Mouse (Mus musculus): Measurements from ENCODE around the gene Srsf9. TPM values are rescaled to one million over a fixed set of nuclear protein-coding genes. Genes with fewer than 3 reads are reported as not detected.
A peak's percentile ranks its signal among the peaks of the same experiment; 100 is the strongest.

Srsf9 gene
- polyA plus RNA-seq (2016; fragmentation: Nextera tagmentation; extraction: Ambion mirVana), result 444 and 480 TPM in 2 replicates

- peaks cover 27% of the 10 kb centered on the region for H3K36me3 ChIP-seq
- H3K4me1 ChIP-seq (replicated peaks), result peaks cover 27% of the 10 kb centered on the region
- peak; percentile 91 for ATAC-seq (ENCODE audit: insufficient number of reproducible peaks, insufficient read depth, low FRiP score, low TSS enrichment, low read depth)
- peak within 1 kb of the TSS; percentile 93 for H3K9ac ChIP-seq (replicated peaks)
- peak within 1 kb of the TSS; percentile 93 for H3K27ac ChIP-seq
- peak within 1 kb of the TSS; percentile 83 for H3K4me2 ChIP-seq
- H3K27me3 ChIP-seq, result no peaks in the 10 kb centered on the region
- under 1% methylated on average over 92 of the region's 97 CpGs for WGBS
- no peaks in the 10 kb centered on the region for H3K9me3 ChIP-seq
- H3K4me3 ChIP-seq (replicated peaks), result peak within 1 kb of the TSS; percentile 79
Measured at GRCm38 (mm10) chr5:115326875-115327609, at the start of gene Srsf9. Gene Srsf9, plus strand, starts transcription at chr5:115327177.

GRCm38 (mm10) chr5:115278053-115278452 is 48.9 kb upstream of the Srsf9 start:
- H3K4me2 ChIP-seq, result no peak overlapping the region
- no peak overlapping the region for H3K4me3 ChIP-seq (replicated peaks)
- H3K9ac ChIP-seq (replicated peaks), result no peak overlapping the region
- no peak for ATAC-seq (ENCODE audit: insufficient number of reproducible peaks, insufficient read depth, low FRiP score, low TSS enrichment, low read depth)
- 77% methylated on average over 1 of the region's 1 CpGs for WGBS
- peaks cover 1% of the 10 kb centered on the region; the same call in 1 of the 2 replicates for H3K36me3 ChIP-seq
- H3K27me3 ChIP-seq, result no peaks in the 10 kb centered on the region
- H3K4me1 ChIP-seq (replicated peaks), result peaks cover 5% of the 10 kb centered on the region
- no peak overlapping the region for H3K27ac ChIP-seq
- H3K9me3 ChIP-seq, result no peaks in the 10 kb centered on the region

- ATAC-seq (ENCODE audit: insufficient number of reproducible peaks, insufficient read depth, low FRiP score, low TSS enrichment, low read depth), result no peak
- WGBS, result 60% methylated on average over 2 of the region's 2 CpGs
Measured at GRCm38 (mm10) chr5:115278785-115279184, 48.2 kb upstream of the Srsf9 start.

GRCm38 (mm10) chr5:115279226-115280049 is 47.5 kb upstream of the Srsf9 start, which contains the start of gene Coq5:
Gene Coq5, plus strand, starts transcription at chr5:115279666.
- H3K4me3 ChIP-seq (replicated peaks), result peak within 1 kb of the TSS; percentile 85
- H3K4me1 ChIP-seq (replicated peaks), result peaks cover 5% of the 10 kb centered on the region
- ATAC-seq (ENCODE audit: insufficient number of reproducible peaks, insufficient read depth, low FRiP score, low TSS enrichment, low read depth), result peak; percentile 74
- 0 out of 2 replicates have a peak within 1 kb of the TSS, but pooled peaks have one; percentile 7 for H3K27ac ChIP-seq
- peak within 1 kb of the TSS; percentile 92 for H3K4me2 ChIP-seq
- 4% methylated on average over 45 of the region's 45 CpGs for WGBS
- peak within 1 kb of the TSS; percentile 75 for H3K9ac ChIP-seq (replicated peaks)
- H3K27me3 ChIP-seq, result no peaks in the 10 kb centered on the region
- no peaks in the 10 kb centered on the region for H3K9me3 ChIP-seq
- peaks cover 15% of the 10 kb centered on the region for H3K36me3 ChIP-seq

More at GRCm38 (mm10) chr5:115278785-115279184, 48.2 kb upstream of the Srsf9 start:
- H3K4me3 ChIP-seq (replicated peaks), result no peak overlapping the region
- no peak overlapping the region for H3K4me2 ChIP-seq
- no peaks in the 10 kb centered on the region for H3K9me3 ChIP-seq
- peaks cover 9% of the 10 kb centered on the region for H3K36me3 ChIP-seq
- peaks cover 5% of the 10 kb centered on the region for H3K4me1 ChIP-seq (replicated peaks)
- H3K27ac ChIP-seq, result no peak overlapping the region
- no peaks in the 10 kb centered on the region for H3K27me3 ChIP-seq
- H3K9ac ChIP-seq (replicated peaks), result no peak overlapping the region

- WGBS, result 5% methylated on average over 17 of the region's 17 CpGs
- H3K27me3 ChIP-seq, result no peaks in the 10 kb centered on the region
Measured at GRCm38 (mm10) chr5:115280050-115280687, 46.8 kb upstream of the Srsf9 start.

GRCm38 (mm10) chr5:115284735-115285134 is 42.2 kb upstream of the Srsf9 start:
- Histone ChIP-seq H3K4me3 (replicated peaks) (no peak overlapping the region), H3K27ac (no peak overlapping the region), H3K4me2 (no peak overlapping the region), H3K4me1 (replicated peaks) (peaks cover 5% of the 10 kb centered on the region), H3K9me3 (no peaks in the 10 kb centered on the region), H3K9ac (replicated peaks) (no peak overlapping the region), H3K27me3 (no peaks in the 10 kb centered on the region), H3K36me3 (peaks cover 54% of the 10 kb centered on the region)
- 92% methylated on average over 3 of the region's 3 CpGs for WGBS
- ATAC-seq (ENCODE audit: insufficient number of reproducible peaks, insufficient read depth, low FRiP score, low TSS enrichment, low read depth), result no peak

More at GRCm38 (mm10) chr5:115280050-115280687, 46.8 kb upstream of the Srsf9 start:
- H3K4me1 ChIP-seq (replicated peaks), result peaks cover 5% of the 10 kb centered on the region
- no peaks in the 10 kb centered on the region for H3K9me3 ChIP-seq
- ATAC-seq (ENCODE audit: insufficient number of reproducible peaks, insufficient read depth, low FRiP score, low TSS enrichment, low read depth), result no peak
- peak overlapping the region; percentile 75 for H3K9ac ChIP-seq (replicated peaks)
- peak overlapping the region; percentile 85 for H3K4me3 ChIP-seq (replicated peaks)
- peaks cover 21% of the 10 kb centered on the region for H3K36me3 ChIP-seq
- H3K4me2 ChIP-seq, result peak overlapping the region; percentile 92
- H3K27ac ChIP-seq, result 0 out of 2 replicates have a peak overlapping the region, but pooled peaks have one; percentile 7

GRCm38 (mm10) chr5:115294173-115294572 is 32.8 kb upstream of the Srsf9 start:
- Histone ChIP-seq H3K27me3 (no peaks in the 10 kb centered on the region), H3K27ac (no peak overlapping the region), H3K4me1 (replicated peaks) (peaks cover 18% of the 10 kb centered on the region), H3K4me2 (no peak overlapping the region), H3K9me3 (no peaks in the 10 kb centered on the region), H3K9ac (replicated peaks) (no peak overlapping the region), H3K36me3 (peaks cover 92% of the 10 kb centered on the region), H3K4me3 (replicated peaks) (no peak overlapping the region)
- no peak for ATAC-seq (ENCODE audit: insufficient number of reproducible peaks, insufficient read depth, low FRiP score, low TSS enrichment, low read depth)
- WGBS, result 88% methylated on average over 8 of the region's 8 CpGs

- Histone ChIP-seq H3K27me3 (no peaks in the 10 kb centered on the region), H3K9me3 (no peaks in the 10 kb centered on the region), H3K4me3 (replicated peaks) (no peak overlapping the region), H3K4me1 (replicated peaks) (peaks cover 23% of the 10 kb centered on the region), H3K9ac (replicated peaks) (0 out of 2 replicates have a peak overlapping the region, but pooled peaks have one; percentile 8), H3K4me2 (no peak overlapping the region), H3K27ac (0 out of 2 replicates have a peak overlapping the region, but pooled peaks have one; percentile 29), H3K36me3 (peaks cover 78% of the 10 kb centered on the region)
- no peak for ATAC-seq (ENCODE audit: insufficient number of reproducible peaks, insufficient read depth, low FRiP score, low TSS enrichment, low read depth)
- 81% methylated on average over 10 of the region's 10 CpGs for WGBS
Measured at GRCm38 (mm10) chr5:115296347-115296746, 30.6 kb upstream of the Srsf9 start.

DNA sequence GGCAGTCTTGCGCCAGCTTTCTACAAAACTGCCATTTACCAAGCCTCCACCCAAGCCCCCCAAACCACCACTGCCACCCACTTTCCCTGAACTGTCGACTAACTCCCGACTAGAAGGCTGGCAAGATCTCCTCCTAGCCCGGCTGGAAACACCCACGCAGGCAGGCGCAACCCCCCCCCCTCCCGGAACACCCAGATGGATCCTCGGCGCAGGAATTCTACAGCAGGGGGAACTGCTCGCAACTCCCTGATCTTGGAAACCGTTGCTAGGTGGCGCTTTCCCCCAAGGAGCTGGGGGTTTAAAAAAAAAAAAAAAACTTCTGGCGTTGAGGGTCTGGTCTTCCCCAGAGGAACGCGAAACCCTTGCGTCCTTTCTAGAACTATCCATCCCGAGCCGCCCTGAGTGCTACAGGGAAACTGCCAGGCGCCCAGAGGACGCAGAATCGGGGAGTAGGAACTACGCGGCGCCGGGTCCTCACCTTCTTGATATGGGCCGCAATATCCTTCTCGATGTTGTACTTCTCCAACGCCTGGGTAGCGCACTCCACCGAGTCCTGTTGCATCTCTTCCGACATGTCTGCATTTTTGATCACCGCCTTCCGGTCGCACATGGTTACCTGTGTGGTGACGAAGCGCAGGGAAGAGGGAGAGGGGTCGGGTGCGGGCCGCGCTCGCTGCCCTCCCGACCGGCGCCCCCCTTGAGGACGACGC is 26.8 kb upstream of the Srsf9 start:
- ATAC-seq (ENCODE audit: insufficient number of reproducible peaks, insufficient read depth, low FRiP score, low TSS enrichment, low read depth), result peak; percentile 22
- Histone ChIP-seq H3K4me2 (peak overlapping the region; percentile 78), H3K27ac (peak overlapping the region; percentile 93)

More for the DNA sequence above, 26.8 kb upstream of the Srsf9 start:
- peaks cover 44% of the 10 kb centered on the region for H3K36me3 ChIP-seq
- peaks cover 30% of the 10 kb centered on the region for H3K4me1 ChIP-seq (replicated peaks)
- no peaks in the 10 kb centered on the region for H3K9me3 ChIP-seq
- WGBS, result under 1% methylated on average over 46 of the region's 46 CpGs
- peak overlapping the region; percentile 85 for H3K9ac ChIP-seq (replicated peaks)
- no peaks in the 10 kb centered on the region for H3K27me3 ChIP-seq
- H3K4me3 ChIP-seq (replicated peaks), result peak overlapping the region; percentile 77
